Mouse (Mus musculus) forebrain, embryonic 13.5 days (tissue): Measurements from ENCODE around the gene Olfr1396. TPM values are rescaled to one million over a fixed set of nuclear protein-coding genes. Genes with fewer than 3 reads are reported as not detected.
"Not testable (repeated sequence)": the region's sequence is repeated elsewhere in the genome, so short reads cannot be mapped to it uniquely, and the experiment has no call there.

Experiments used
- ATAC-seq: fragments of 200-750 bp; cut with Nextera tagmentation; 2 replicates; pipeline ENCODE4 v1.8.0; 2017
- H3K27ac ChIP-seq: fragments of 300-500 bp; sonication (generic); 2 replicates; pipeline ENCODE4 v1.5.1; 2015; ENCODE audit warnings: inconsistent platforms, mild to moderate bottlenecking, moderate library complexity
- H3K27me3 ChIP-seq: fragments of 300-500 bp; sonication (generic); 2 replicates; pipeline ENCODE4 v1.6.1; 2015; ENCODE audit warnings: mild to moderate bottlenecking, inconsistent platforms
- H3K36me3 ChIP-seq: fragments of 300-500 bp; sonication (generic); 2 replicates; pipeline ENCODE4 v1.6.1; 2015; ENCODE audit warnings: mild to moderate bottlenecking, inconsistent platforms; ENCODE audit not compliant: poor library complexity, severe bottlenecking
- H3K4me1 ChIP-seq: fragments of 300-500 bp; sonication (generic); 2 replicates; pipeline ENCODE4 v1.6.1; 2015; ENCODE audit warnings: inconsistent platforms
- H3K4me2 ChIP-seq: fragments of 300-500 bp; sonication (generic); 2 replicates; pipeline ENCODE4 v1.6.1; 2015; ENCODE audit warnings: inconsistent platforms, mild to moderate bottlenecking, moderate library complexity
- H3K4me3 ChIP-seq: fragments of 300-500 bp; sonication (generic); 2 replicates; pipeline ENCODE4 v1.5.1; 2015; ENCODE audit warnings: mild to moderate bottlenecking, inconsistent platforms
- H3K9ac ChIP-seq: fragments of 300-500 bp; sonication (generic); 2 replicates; pipeline ENCODE4 v1.6.1; 2015; ENCODE audit warnings: mild to moderate bottlenecking, inconsistent platforms
- H3K9me3 ChIP-seq: fragments of 300-500 bp; sonication (generic); replicated peaks from 2 replicates; pipeline ENCODE4 v1.6.1; 2016; ENCODE audit warnings: inconsistent platforms
- WGBS: fragments of 180-500 bp; shearing (Covaris S2); methylation state at CpG from one replicate; pipeline ENCODE4 v1.1.7; 2015; 5-methylcytosine and 5-hydroxymethylcytosine counted together
- polyA plus RNA-seq: library from polyadenylated mRNA; unstranded; fragments of >200 nt; fragmentation: Nextera tagmentation; extraction: Ambion mirVana; gene quantifications from 2 replicates; pipeline ENCODE4 v1.2.1, GENCODE M21; 2015

Olfr1396 gene
- polyA plus RNA-seq, 1 experiment from 2014 or later, result not detected

DNA sequence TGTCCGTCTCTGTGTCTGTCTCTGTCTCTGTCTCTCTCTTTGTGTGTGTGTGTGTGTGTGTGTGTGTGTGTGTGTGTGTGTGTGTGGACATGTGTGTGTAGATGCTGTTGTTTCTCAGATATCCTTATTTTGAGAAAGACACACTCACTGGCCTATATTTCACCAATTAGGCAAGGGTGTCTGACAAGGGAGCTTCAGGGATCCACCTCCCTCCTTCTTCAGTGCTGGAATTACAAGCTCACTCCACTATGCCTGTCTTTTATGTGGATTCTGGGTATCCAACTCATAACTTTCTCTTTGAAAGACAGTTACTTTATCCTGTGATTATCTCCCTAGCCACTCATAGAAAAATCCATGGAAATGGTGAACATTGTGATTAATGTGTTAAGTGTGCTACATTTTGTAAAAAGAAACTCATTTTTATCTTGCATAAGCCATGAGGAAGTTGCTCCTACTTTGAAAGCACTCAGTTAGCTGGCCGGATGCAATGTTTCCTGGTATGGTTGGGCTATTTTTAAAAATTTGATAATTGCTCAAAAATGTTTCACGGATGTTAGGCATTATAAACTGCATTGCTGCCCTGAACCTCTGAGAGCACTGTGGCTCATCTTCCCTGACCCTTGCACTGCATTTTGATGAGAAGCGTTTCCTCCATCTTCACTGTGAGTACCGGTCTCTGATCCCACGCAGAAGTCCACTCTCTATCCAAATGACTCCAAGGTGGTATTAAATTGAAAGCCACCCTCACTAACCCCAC, 38.5 kb downstream of the Olfr1396 start, which contains the start of gene Ifi47:
TSS of gene Ifi47 (plus strand) at position 587 of the 757 bp plus-strand sequence.
- ATAC-seq, H3K9me3 ChIP-seq, H3K36me3 ChIP-seq, H3K27me3 ChIP-seq, H3K9ac ChIP-seq, H3K27ac ChIP-seq, H3K4me2 ChIP-seq, H3K4me3 ChIP-seq, H3K4me1 ChIP-seq: not testable (repeated sequence)
- 82% methylated on average over 6 of the region's 6 CpGs for WGBS

DNA sequence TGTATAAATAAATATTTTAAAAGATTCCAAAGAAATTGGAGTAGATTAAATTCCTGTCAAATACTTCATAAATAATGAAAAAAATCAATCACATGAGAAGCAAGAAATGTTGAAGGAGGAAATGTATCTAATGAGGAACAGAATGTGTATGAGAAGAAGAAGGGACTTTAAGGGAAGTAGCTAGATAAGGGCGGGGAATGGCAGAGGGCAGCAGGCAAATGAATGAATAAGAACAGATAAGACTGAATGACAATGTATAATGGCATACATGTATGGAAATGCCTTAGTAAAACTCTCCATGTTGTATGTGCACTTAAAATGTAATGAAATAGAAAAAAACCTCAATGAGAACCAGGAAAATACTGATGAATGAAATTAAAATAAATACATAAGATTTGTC, 46.3 kb downstream of the Olfr1396 start:
- H3K36me3 ChIP-seq, result no peaks in the 10 kb centered on the region
- no peaks in the 10 kb centered on the region for H3K9me3 ChIP-seq
- 86% methylated on average over 1 of the region's 1 CpGs for WGBS
- no peaks in the 10 kb centered on the region for H3K27me3 ChIP-seq
- H3K4me2 ChIP-seq, result no peak overlapping the region
- H3K9ac ChIP-seq, result no peak overlapping the region
- no peak overlapping the region for H3K27ac ChIP-seq
- ATAC-seq, result no peak
- no peaks in the 10 kb centered on the region for H3K4me1 ChIP-seq
- H3K4me3 ChIP-seq, result no peak overlapping the region

DNA sequence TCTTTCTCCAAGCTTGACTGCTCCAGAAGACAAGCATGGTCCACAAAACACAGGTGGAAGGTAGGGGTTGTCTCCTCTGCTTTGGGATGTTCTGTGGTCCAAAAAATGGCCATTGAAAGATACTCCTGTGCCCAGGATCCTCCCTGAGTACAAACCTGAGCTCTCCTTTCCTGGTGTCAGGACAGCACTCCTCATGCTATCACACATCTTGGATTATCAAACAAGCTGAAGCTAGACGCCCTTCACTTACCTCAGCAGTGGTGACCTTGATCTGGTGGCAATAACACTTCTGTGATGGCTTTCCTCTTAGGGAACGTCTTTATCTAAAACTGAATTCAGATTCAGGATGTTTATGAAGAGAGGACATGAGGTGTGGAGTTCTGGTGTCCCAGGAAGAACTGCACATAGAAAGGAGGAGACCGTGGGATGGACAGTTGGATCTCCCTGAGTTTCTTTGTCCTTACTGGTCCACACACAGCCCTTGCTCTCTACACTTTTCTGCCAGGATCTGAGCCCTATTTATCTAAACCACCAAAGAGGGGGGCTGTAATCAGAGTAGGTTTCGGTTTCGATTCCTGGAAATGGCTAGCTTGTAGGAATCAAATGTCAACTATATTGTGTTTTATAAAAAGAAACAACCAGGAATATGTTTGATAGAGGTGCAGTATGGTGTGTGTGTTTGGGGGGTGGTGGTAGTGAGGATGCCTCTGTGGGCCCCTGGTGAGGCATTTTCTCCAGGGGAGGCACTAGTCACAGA, 50.8 kb downstream of the Olfr1396 start, which contains the start of gene Tgtp2:
TSS of gene Tgtp2 (minus strand) at position 494 of the 757 bp plus-strand sequence.
- ATAC-seq, H3K27ac ChIP-seq, H3K9me3 ChIP-seq, H3K4me1 ChIP-seq, H3K27me3 ChIP-seq, H3K4me2 ChIP-seq, H3K36me3 ChIP-seq, H3K9ac ChIP-seq, H3K4me3 ChIP-seq: not testable (repeated sequence)
- 89% methylated on average over 5 of the region's 5 CpGs for whole genome bisulfite sequencing

DNA sequence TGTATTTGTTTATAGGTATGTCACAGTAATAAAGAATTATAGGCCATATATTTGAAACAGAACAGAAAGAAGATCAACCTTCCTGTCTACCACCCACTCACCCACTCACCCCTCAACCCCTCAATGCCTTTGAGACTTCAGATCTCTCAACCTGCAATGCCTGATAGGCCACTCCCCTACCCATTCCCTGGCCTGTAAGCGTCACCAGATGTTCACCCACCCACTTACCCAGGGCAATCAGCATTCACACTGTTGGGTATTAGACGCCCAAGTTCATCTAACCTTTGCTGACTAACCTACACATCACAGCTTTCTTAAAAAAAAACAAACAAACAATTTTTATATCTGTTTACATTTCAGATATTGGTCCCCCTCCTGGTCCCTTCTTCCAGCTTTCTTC, 52.8 kb downstream of the Olfr1396 start:
- H3K9me3 ChIP-seq, H3K27me3 ChIP-seq, H3K9ac ChIP-seq, H3K4me2 ChIP-seq, ATAC-seq, H3K36me3 ChIP-seq, H3K4me1 ChIP-seq, H3K4me3 ChIP-seq, H3K27ac ChIP-seq: not testable (repeated sequence)
- 87% methylated on average over 2 of the region's 2 CpGs for WGBS

DNA sequence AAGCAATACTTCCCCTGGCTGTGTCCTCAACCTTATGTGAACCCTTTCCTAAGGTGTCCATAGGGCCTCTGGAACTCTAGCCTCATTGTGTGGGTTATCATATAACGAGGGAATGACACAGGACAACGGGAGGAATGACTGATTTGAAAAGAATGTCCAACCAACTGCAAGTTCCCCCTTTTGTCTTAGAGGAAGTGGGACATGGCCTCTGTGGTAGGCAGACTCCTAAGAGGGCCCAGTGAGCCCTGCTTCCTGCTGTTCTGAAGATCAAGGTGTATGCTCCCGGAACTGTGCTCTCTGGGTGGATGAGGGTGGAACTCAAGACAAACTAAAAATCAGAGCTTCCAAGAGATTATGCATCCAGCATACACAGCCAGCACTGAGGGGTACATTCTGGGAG, 54.6 kb downstream of the Olfr1396 start:
- not testable (repeated sequence) for H3K4me2 ChIP-seq, H3K9ac ChIP-seq, H3K27ac ChIP-seq, H3K27me3 ChIP-seq, H3K9me3 ChIP-seq, H3K4me1 ChIP-seq, H3K4me3 ChIP-seq, ATAC-seq, H3K36me3 ChIP-seq
- 78% methylated on average over 2 of the region's 3 CpGs for WGBS

Other genes starting within 250 kb of the Olfr1396 start
- 1.6 and 1.9 TPM in 2 replicates for gene Irgm1, start 243.2 kb downstream of the Olfr1396 start, polyA plus RNA-seq
- 0.08 TPM in 1 of 2 replicates, not detected in the other for gene Gm5431, start 212.7 kb downstream of the Olfr1396 start, polyA plus RNA-seq
- gene Psme2b, start 168.7 kb downstream of the Olfr1396 start, polyA plus RNA-seq, result 1.5 and 2.2 TPM in 2 replicates
- not detected in 2 replicates for gene Olfr56, start 136.0 kb downstream of the Olfr1396 start, polyA plus RNA-seq
- 0.15 and 0.24 TPM in 2 replicates for gene 9930111J21Rik1, start 135.5 kb downstream of the Olfr1396 start, polyA plus RNA-seq
- gene Gm12185, start 122.6 kb downstream of the Olfr1396 start, polyA plus RNA-seq, result not detected in 2 replicates
- gene Tgtp1, start 120.7 kb downstream of the Olfr1396 start, polyA plus RNA-seq, result not detected in 2 replicates
- 0.13 and 0.21 TPM in 2 replicates for gene 9930111J21Rik2, start 63.6 kb downstream of the Olfr1396 start, polyA plus RNA-seq
- gene Tgtp2, start 50.7 kb downstream of the Olfr1396 start, polyA plus RNA-seq, result not detected in 2 replicates
- 0.27 and 0.47 TPM in 2 replicates for gene Ifi47, start 38.3 kb downstream of the Olfr1396 start, polyA plus RNA-seq
- not detected in 2 replicates for gene Olfr1395, start 27.4 kb upstream of the Olfr1396 start, polyA plus RNA-seq
- not detected in 2 replicates for gene Olfr1394, start 39.5 kb upstream of the Olfr1396 start, polyA plus RNA-seq
- gene Btnl9, start 72.3 kb upstream of the Olfr1396 start, polyA plus RNA-seq, result 0.03 and 0.26 TPM in 2 replicates
- 58.5 and 58.6 TPM in 2 replicates for gene Zfp62, start 88.4 kb upstream of the Olfr1396 start, polyA plus RNA-seq
- 25.5 and 30.6 TPM in 2 replicates for gene Mgat1, start 129.3 kb upstream of the Olfr1396 start, polyA plus RNA-seq
- 0.08 and 0.13 TPM in 2 replicates for gene Olfr1393, start 163.4 kb upstream of the Olfr1396 start, polyA plus RNA-seq
- not detected in 2 replicates for gene Olfr1392, start 170.4 kb upstream of the Olfr1396 start, polyA plus RNA-seq
- not detected in 2 replicates for gene Olfr10, start 189.9 kb upstream of the Olfr1396 start, polyA plus RNA-seq
- not detected in 2 replicates for gene Olfr1391, start 207.9 kb upstream of the Olfr1396 start, polyA plus RNA-seq
- not detected in 2 replicates for gene Olfr1390, start 220.3 kb upstream of the Olfr1396 start, polyA plus RNA-seq